Comparison of ENCODE assay signal across 12 mouse cellular contexts in genomic region chr7:100003781-100004180, GRCm38 (mm10). TPM values are rescaled to one million over a fixed set of nuclear protein-coding genes. Genes with fewer than 3 reads are reported as not detected.
DNase-seq lines count a peak whose midpoint lies in the region; ATAC-seq and TF ChIP-seq lines count a peak whose summit lies in the region.
"Had no signal": no experiment of that assay in that cellular context is flagged by ENCODE, and none has a peak within 500 bp of the region (broad histone marks: within the 10 kb centered on the region; RNA-seq: fewer than 3 reads in every experiment).

No protein-coding gene starts in this region.

- H3K4me1 ChIP-seq in lung, embryonic 14.5 days (ENCODE audit: insufficient read depth) = no peaks in the 10 kb centered on the region
- H3K4me1 ChIP-seq in bone marrow, adult 2 months (ENCODE audit: control insufficient read depth, insufficient read depth, low read length) = no peaks in the 10 kb centered on the region
- H3K4me1 ChIP-seq in thymus, adult 2 months (replicated peaks; ENCODE audit: control insufficient read depth, insufficient read depth, low read length) = no peaks in the 10 kb centered on the region

- H3K36me3 ChIP-seq in lung, embryonic 14.5 days (ENCODE audit: insufficient read depth) = no peaks in the 10 kb centered on the region
- H3K36me3 ChIP-seq in thymus, adult 2 months (ENCODE audit: control insufficient read depth, insufficient read depth, low read length) = no peaks in the 10 kb centered on the region
- H3K36me3 ChIP-seq: limb, embryonic 13.5 days had no signal

- no peak overlapping the region for H3K9ac ChIP-seq in lung, embryonic 14.5 days
- H3K9ac ChIP-seq: limb, embryonic 13.5 days had no signal

- TF ChIP-seq POLR2A in bone marrow, adult 2 months (IDR thresholded peaks at IDR 0.05; ENCODE audit: borderline replicate concordance, control insufficient read depth, low read depth, low read length) = no peak
- TF ChIP-seq POLR2A in thymus, adult 2 months (IDR thresholded peaks at IDR 0.05; ENCODE audit: control insufficient read depth, extremely low read depth, insufficient read depth, low read length, poor library complexity) = no peak

- ATAC-seq in lung, embryonic 14.5 days (ENCODE audit: insufficient read depth) = no peak
- no peak for ATAC-seq in granulocyte monocyte progenitor cell, adult 5-6 weeks (replicated peaks; ENCODE audit: poor library complexity, severe bottlenecking)
- ATAC-seq: inflammation-experienced regulatory T-cells, adult 6 months had no signal

- H3K9me3 ChIP-seq in lung, embryonic 14.5 days (ENCODE audit: low read depth, low read length) = no peaks in the 10 kb centered on the region
- H3K9me3 ChIP-seq: limb, embryonic 13.5 days had no signal

- DNase-seq in gastrocnemius, adult 2 months = no peak
- DNase-seq in gastrocnemius, postnatal 36 days = no peak
- peak; percentile 42 for DNase-seq in lung, embryonic 14.5 days
- DNase-seq in lung, adult 18-20 months = no peak
- peak; percentile 60 for DNase-seq in thymus, adult 2 months
- DNase-seq in heart, postnatal 25 days (ENCODE audit: low spot score) = no peak

- no peak overlapping the region for H3K27ac ChIP-seq in gastrocnemius, adult 2 months
- no peak overlapping the region for H3K27ac ChIP-seq in lung, embryonic 14.5 days (ENCODE audit: low read depth)
- no peak overlapping the region for H3K27ac ChIP-seq in bone marrow, adult 2 months (ENCODE audit: control insufficient read depth, insufficient read depth, low read depth, low read length, poor library complexity)
- no peak overlapping the region for H3K27ac ChIP-seq in thymus, adult 2 months (ENCODE audit: control insufficient read depth, insufficient read depth, low read length)
- H3K27ac ChIP-seq: limb, embryonic 13.5 days had no signal

- H3K4me3 ChIP-seq in gastrocnemius, adult 2 months = no peak overlapping the region
- no peak overlapping the region for H3K4me3 ChIP-seq in lung, embryonic 14.5 days (ENCODE audit: low read depth, low read length)
- no peak overlapping the region for H3K4me3 ChIP-seq in bone marrow, adult 2 months (replicated peaks; ENCODE audit: control insufficient read depth, low read depth, low read length)
- no peak overlapping the region for H3K4me3 ChIP-seq in thymus, adult 2 months (ENCODE audit: control insufficient read depth, insufficient read depth, low read length)
- H3K4me3 ChIP-seq: limb, embryonic 13.5 days; myocyte had no signal

- WGBS in lung, embryonic 14.5 days = 56% methylated on average over 9 of the region's 9 CpGs
- 39% methylated on average over 9 of the region's 9 CpGs for WGBS in bone marrow, adult 2 months
- WGBS in thymus, adult 2 months = 40% methylated on average over 9 of the region's 9 CpGs

- intact Hi-C loops in gastrocnemius, adult 2 months (cut with DNase I) = no loop called here
- intact Hi-C loops in gastrocnemius, postnatal 36 days (cut with DNase I) = loop anchor here (1.0 kb wide), 1 partner anchor 15 kb away; no protein-coding TSS in a partner anchor
- intact Hi-C loops in heart, postnatal 25 days (cut with DNase I) = no loop called here

- no peak overlapping the region for H3K4me2 ChIP-seq in lung, embryonic 14.5 days
- H3K4me2 ChIP-seq: limb, embryonic 13.5 days had no signal

- peak; percentile 54 for TF ChIP-seq CTCF in gastrocnemius, adult 2 months (IDR thresholded peaks at IDR 0.05)
- TF ChIP-seq CTCF in lung, embryonic 14.5 days (IDR thresholded peaks at IDR 0.05; ENCODE audit: low read depth) = peak; percentile 58
- TF ChIP-seq CTCF in bone marrow, adult 2 months (IDR thresholded peaks at IDR 0.05; ENCODE audit: control insufficient read depth, insufficient read depth, low read length) = peak; percentile 79
- TF ChIP-seq CTCF in thymus, adult 2 months (IDR thresholded peaks at IDR 0.05; ENCODE audit: borderline replicate concordance, control insufficient read depth, extremely low read depth, insufficient read depth, low read length, poor library complexity) = peak; percentile 42; the same call in 1 of the 2 replicates

- H3K27me3 ChIP-seq in lung, embryonic 14.5 days (ENCODE audit: insufficient read depth, low read length) = peaks cover 47% of the 10 kb centered on the region
- peaks cover 4% of the 10 kb centered on the region; the same call in 1 of the 2 replicates for H3K27me3 ChIP-seq in thymus, adult 2 months (ENCODE audit: control insufficient read depth, insufficient read depth, low read length)

RNA-seq across cellular contexts. Expression of gene Chrdl2, which starts 2.2 kb away (rescaled TPM):
- 1 to 10 TPM; 2.0 to 3.2 TPM for total RNA-seq in gastrocnemius, adult 2 months (2021)
- 1 to 10 TPM; 2.3 to 2.4 TPM for total RNA-seq in gastrocnemius, postnatal 36 days (2021)
- polyA plus RNA-seq in lung, embryonic 14.5 days (2014; fragmentation: Nextera tagmentation; extraction: Ambion mirVana) = 0.12 TPM in 1 of 2 replicates, not detected in the other
- polyA plus RNA-seq in bone marrow, adult 2 months (2011; ENCODE audit: insufficient read depth, insufficient read length, low replicate concordance, missing spikeins) = not detected in 2 replicates
- polyA plus RNA-seq in thymus, adult 2 months (2012; rRNA removed) = 0.05 TPM in 1 of 2 replicates, not detected in the other
- under 1 TPM in 1 of 2 experiments, not detected in 1; 0.36 TPM for total RNA-seq in heart, postnatal 25 days (2021)
- total RNA-seq in granulocyte monocyte progenitor cell, adult 5-6 weeks (2014; fragmentation: Nextera tagmentation) = not detected in 2 replicates
- not detected in 2 replicates for total RNA-seq in granulocyte monocyte progenitor cell, adult 5-6 weeks (2017)
- total RNA-seq: common myeloid progenitor, adult 5-6 weeks had no signal
- polyA plus RNA-seq: inflammation-experienced regulatory T-cells, adult 6 months; myocyte had no signal

RNA-seq across cellular contexts. Expression of gene Rnf169, which starts 23.5 kb away (rescaled TPM):
- 1 to 10 TPM; 8.1 to 10.0 TPM for total RNA-seq in gastrocnemius, adult 2 months (2021)
- total RNA-seq in gastrocnemius, postnatal 36 days (2021) = 1 to 10 TPM; 4.2 to 6.3 TPM
- 7.8 and 8.1 TPM in 2 replicates for polyA plus RNA-seq in lung, embryonic 14.5 days (2014; fragmentation: Nextera tagmentation; extraction: Ambion mirVana)
- polyA plus RNA-seq in bone marrow, adult 2 months (2011; ENCODE audit: insufficient read depth, insufficient read length, low replicate concordance, missing spikeins) = 14.8 and 22.3 TPM in 2 replicates
- polyA plus RNA-seq in thymus, adult 2 months (2012; rRNA removed) = 13.3 and 16.4 TPM in 2 replicates
- total RNA-seq in heart, postnatal 25 days (2021) = 10 to 100 TPM in 1 of 2 experiments, 1 to 10 TPM in 1; 9.8 to 10.2 TPM
- 15.2 and 18.9 TPM in 2 replicates for total RNA-seq in granulocyte monocyte progenitor cell, adult 5-6 weeks (2014; fragmentation: Nextera tagmentation)
- total RNA-seq in granulocyte monocyte progenitor cell, adult 5-6 weeks (2017) = 15.7 and 17.9 TPM in 2 replicates

Comparison
In these comparisons a context has a peak if more than half of its experiments do, and no peak if none do; other contexts are left out.
1. DNase-seq: peak in lung, embryonic 14.5 days (single experiment) and thymus, adult 2 months (single experiment); none in gastrocnemius, adult 2 months (single experiment), gastrocnemius, postnatal 36 days (0 of 2), lung, adult 18-20 months (0 of 2) and heart, postnatal 25 days (single experiment).
2. Peak in every context shown above with its lines, with median percentiles within 50 percentile points of each other: CTCF ChIP-seq.